Mouse (Mus musculus) CH12.LX (cell line): ENCODE data around the gene Sdsl.

ENCODE experiments used
- EP300 ChIP-seq: IDR thresholded peaks from 2 replicates; pipeline ENCODE4 v1.6.1; 2011; ENCODE audit warnings: low read length, improper control_type of control experiment
- RAD21 ChIP-seq: IDR thresholded peaks from 2 replicates; pipeline ENCODE4 v1.6.1; 2011; ENCODE audit warnings: low read depth, mild to moderate bottlenecking, low read length, improper control_type of control experiment, moderate library complexity

DNA sequence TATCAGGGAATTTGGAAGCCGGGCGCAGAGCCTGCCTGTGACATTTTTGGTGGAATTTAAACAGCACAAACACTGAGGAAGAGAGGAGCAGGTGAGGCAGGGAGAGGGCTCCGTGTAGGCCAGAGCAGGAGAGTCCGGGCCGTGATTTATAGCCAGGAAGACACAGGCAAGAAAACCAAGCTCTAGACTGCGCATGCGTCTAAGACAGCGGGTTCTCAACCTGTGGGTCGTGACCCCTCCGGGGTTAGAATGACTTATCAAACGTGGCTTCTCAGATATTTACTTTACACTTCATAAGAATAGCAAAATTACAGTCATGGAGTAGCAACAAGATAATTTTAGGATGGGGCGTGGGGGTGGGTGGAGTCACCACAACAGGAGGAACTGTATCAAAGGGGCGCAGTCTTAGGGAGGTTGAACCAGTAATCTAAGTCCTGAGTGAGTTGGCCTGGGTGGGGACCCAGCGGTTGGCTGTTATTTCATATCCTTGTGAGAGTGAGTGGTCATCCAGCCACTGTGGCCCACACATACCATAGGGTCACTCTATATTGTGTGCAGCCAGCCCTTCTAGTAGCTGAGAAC is 17.8 kb downstream of the Sdsl start:
- TF ChIP-seq EP300 (no peak), RAD21 (no peak)
